Mouse (Mus musculus): ENCODE data around the gene Crat.

Gene Crat

DNA sequence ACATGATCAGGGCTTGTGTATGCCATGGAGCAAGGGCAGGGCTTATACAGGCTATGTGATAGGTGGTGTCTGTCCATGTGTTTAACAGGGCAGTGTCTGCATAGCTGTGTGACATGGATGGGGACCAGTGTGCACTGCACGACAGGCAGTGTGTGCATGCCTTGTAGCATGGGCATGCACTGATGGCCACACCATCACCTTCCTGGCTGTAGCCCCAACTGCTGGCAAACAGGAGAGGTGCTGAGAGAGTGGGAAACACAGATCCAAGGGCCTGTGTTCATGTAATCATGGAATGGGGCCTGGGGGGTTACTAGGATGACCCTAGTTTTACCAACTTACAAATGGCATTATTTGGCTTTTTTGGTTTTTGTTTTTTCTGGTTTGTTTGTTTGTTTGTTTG is 11.7 kb downstream of the Crat start:
- DNase-seq: peak; percentile 46 to 67

DNA sequence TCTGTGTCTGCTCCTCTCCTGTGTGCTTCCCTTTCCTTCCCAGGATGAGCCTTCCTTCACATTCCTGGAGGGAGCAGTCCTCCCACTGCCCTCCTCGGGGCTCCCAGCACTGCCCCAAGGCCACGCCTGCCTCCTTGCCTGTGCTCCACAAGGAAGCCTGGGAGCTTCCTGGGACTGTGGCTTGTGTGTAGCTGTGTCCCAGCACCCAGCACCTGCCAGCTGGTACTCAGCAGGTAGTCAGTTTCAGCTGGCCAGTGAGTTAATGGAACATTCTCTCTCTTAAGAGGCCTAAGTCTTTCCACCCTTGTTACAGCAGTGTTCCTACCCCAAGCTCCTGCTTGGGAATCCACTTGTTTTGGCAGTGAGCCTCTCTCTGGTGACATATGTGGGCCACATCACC is 12.8 kb downstream of the Crat start:
- no peak for DNase-seq

DNA sequence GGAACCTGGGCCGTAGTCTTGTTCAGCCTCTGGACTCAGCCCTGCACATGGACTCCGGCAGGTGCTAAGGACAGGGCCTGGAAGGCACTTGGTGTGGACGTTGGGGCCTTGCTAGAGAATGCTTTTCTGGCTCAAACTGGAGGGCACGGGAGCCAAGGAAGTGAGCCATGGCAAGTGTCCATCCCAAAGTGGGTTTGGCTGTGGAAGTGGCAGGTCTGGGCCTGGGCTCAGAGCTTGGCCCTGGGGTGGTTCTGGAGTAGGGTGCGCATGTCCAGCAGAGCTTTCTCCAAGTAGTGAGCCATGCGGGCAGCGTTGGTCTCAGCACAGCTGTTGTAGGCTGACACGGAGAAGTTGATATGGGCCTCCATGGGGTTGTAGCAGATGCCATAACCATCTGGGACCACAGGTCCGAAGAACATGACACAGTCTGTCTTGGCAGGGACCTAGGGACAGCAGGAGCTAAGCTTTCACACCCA is 13.2 kb downstream of the Crat start:
- DNase-seq: peak; percentile 69 to 73

- DNase-seq: peak in 1 of 2 experiments; percentile 46
Measured at GRCm38 (mm10) chr2:30401581-30401980, 14.0 kb downstream of the Crat start.

DNA sequence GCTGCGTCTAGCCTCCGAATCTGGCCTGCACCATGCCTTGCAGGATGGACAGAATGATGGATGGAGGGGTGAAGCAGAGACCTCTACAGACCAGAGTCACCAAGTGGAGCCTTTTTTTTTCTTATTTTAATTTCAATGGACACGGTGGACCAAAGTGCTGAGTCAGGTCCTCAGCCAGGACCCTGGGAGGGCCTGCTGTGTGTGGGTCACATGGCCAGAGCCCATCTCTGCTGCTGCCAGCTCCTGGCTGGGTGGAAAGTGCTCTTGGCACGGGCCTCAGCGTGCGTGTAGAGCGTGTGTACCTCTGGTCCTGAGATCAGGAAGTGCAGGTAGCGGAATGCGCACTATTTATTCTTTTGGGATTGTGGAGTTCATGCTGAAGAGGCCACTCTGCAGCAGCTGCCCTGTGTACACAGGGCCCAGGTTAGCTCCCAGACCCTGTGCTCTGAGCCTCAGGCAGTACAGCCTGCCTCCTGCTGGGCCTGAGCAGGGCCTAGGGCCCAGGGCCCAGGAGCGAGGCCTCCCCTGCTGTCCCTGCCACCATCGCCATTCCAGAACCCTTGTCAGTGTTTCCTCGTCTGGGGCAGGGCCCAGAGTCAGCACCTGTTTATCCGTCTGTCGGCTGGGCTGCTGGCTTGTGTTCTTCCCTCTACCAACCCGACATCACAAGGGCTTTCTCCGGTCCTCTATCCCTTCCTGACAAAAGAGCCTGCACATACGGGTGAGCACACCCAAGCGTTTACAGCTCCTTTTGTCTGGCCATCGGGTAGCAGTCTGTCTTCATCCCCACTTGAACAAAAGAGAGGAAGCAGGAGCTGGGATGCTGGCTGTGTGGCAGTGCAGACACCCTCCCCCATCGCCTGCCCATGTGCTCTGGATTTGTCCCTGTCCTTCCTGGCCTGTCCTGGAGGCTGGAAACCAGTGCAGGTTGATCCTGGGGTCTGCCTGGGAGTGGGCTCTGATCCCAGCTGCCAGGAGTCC is 16.1 kb downstream of the Crat start:
- peak; percentile 83 for DNase-seq

DNA sequence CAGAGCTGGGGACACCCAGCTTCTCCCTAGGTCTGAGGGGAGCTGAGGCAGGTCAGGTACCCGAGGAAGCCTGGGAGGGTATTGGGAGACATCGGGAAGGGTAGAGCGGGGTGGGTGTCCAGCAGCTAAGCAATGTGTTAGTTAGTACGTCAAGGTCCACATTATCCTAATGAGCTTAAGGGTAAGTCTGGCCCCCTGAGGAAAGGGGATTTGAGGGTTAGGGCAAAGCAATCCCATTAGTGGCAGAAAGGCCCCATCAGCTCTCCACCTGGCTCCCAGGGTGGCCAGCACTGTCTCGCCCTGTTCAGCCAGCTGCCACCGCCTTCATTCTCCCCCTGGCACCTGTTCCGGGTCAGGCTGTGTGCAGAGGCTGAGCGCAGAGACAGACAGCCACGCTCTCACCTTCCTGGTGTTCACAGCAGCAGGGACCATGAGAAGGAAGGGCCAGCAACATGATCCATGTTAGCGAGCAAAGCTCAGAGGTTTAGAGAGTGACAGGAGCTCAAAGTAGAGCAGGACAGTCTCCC is 17.6 kb downstream of the Crat start:
- no peak for DNase-seq

DNA sequence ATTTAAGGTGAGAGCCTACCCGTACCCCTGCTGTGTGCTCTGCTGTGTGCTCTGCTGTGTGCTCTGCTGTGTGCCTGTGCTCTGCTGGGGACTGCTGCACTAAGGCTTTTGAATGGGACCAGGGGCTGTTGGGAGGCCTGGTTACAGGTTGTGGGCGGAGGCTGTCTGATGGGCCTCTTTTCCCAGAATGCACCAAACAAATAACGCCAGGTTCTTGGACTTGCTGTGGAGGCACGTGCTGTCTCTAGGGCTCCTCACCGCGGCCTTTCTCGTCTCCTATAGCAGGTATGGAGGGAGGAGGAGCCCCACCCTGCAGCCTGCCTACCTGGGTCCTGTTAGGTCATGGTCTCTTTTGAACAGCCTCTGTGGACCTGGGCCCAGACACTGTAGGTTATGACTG is 19.4 kb downstream of the Crat start:
- DNase-seq: no peak

- DNase-seq: no peak
Measured at GRCm38 (mm10) chr2:30395757-30396156, 19.9 kb downstream of the Crat start.

DNA sequence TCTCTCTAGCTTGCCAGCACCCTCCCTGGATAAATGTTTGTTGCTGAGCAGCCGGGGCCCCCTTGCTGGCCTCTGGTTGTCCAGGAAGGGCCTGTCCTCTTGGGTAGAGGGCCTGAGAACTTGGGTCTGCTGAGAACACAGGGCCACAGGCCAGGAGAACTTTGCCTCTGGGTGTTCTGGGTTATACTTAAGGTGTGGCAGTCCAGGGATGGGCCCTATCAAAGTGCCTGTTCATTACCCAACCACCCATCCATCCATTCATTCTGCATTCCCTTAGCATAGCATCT is 22.3 kb downstream of the Crat start:
- no peak for DNase-seq

DNA sequence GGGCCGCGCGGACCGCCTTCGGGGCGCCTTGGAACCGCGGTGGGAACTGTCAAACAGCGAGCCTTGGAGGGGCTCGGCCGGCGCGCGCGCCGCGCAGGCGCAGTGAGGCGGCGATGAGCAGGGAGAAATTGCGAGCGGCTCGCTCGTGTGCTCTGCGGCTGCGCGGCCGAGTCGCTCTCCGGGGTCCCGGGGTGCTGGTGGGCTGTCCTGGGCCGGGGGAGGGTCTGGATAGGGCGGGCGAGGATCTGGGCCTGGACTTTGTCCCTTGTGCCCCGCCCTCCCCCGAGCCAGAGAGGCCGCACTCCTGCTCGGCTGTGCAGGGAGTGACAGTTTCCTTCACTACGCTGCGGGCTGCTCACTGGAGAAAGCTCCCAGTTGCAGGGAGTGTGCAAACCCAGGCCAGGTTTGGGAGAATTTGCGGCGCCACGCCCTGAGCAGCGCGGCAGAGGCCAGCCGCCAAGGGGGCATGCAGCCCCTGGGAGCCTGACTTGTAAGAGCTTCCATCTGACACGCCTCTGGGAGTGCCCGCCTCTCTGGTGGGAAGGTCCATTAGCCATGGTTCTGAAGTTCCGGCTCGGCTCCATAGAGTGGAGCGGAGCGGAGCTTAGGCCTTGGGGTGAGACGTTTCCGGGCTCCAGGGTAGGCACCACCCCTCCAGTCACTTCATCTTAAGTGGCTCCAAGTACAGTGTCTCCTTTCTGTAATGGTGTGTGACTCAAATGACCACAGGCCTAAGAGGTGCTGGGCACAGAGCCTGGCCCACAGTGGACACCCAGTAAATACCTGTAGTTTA is 22.8 kb downstream of the Crat start:
- DNase-seq: peak in 1 of 2 experiments; percentile 88

DNA sequence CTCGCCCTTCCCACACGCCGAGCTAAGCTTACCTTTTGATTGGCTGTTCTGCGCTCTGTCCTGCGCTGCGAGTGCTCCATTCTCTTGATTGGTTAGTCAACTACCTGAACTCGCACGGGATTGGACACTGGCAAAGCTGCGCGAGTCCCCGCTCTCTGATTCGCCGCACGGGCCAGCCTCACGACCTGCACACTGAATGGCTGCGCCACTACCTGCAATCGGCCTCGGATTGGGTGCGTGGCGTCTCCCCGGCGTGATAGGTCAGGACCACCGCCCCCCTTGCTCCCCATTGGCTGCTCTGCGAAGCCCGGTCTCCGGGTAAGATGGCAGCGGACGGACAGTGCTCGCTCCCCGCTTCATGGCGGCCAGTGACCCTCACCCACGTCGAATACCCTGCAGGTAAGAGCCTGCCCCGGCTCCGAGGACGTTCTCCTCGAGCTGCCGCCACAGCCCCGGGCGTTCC is 23.5 kb downstream of the Crat start, which contains the start of gene Dolpp1:
TSS of gene Dolpp1 (plus strand) at position 141 of the 463 bp plus-strand sequence.
- DNase-seq: peak; percentile 96 to 97

- no peak for DNase-seq
Measured at GRCm38 (mm10) chr2:30389000-30389399, 26.6 kb downstream of the Crat start.

GRCm38 (mm10) chr2:30386913-30387312 is 28.7 kb downstream of the Crat start:
- no peak for DNase-seq

GRCm38 (mm10) chr2:30385591-30385990 is 30.0 kb downstream of the Crat start:
- DNase-seq: no peak

DNA sequence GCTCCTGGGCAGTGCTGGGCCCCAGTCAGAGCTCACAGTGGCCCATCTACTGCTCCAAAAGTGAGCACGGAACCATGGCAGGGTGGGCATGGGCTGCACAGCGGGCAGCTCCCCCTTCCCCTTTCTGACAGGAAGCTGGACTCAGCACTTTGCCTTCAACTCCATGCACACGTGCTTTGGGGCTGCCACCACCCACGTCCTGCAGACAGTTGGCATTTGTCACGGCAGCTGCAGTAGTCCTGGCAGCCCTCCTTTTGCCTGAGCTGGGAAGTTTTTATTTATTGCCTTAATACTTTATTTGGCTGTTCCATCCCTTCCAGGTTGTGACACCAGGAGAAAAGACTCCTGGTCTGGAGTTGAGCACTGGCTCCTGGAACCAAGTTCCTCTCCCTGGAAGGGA is 30.8 kb downstream of the Crat start:
- DNase-seq: no peak

- DNase-seq: no peak
Measured at GRCm38 (mm10) chr2:30381377-30381725, 34.3 kb downstream of the Crat start.

DNA sequence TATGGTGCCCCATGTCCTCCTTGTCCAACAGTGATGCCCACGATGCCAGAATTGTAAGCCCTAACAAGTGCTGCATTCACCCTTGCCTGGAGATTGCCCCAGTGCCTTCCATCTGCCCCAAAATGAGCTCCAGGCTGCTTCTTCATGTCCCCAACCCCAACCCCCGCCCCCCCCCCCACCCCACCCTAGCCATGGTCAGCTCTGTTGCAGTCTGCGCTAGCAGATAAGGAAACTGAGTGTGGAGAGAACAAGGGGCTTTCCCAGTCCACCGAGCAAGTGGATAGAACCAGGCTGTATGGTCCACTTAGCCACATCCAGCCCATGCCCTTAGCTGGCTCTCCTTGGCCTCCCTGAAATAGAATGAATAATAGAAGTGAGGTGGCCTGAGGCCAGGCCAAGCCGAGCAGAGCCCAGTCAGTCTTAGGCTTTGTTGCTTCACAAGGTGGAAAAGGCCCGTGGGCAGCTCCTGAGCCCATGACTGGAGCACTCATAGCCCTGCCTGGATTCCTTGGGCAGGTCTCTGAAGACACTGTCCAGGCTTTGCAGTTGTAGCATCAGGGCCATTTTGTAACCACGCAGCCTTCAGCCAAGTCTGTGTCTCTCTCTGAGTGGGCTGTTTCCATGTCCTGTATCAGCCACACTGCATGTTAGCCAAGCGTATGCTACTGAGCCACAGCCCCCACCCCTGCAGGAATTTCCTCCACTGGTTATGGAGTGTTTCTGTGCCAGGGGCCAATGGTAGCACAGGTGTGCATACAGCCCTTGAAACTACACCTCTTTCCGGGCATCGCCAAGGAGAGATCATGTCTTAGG is 34.8 kb downstream of the Crat start:
- DNase-seq: no peak

GRCm38 (mm10) chr2:30379307-30379706 is 36.3 kb downstream of the Crat start:
- no peak for DNase-seq

DNA sequence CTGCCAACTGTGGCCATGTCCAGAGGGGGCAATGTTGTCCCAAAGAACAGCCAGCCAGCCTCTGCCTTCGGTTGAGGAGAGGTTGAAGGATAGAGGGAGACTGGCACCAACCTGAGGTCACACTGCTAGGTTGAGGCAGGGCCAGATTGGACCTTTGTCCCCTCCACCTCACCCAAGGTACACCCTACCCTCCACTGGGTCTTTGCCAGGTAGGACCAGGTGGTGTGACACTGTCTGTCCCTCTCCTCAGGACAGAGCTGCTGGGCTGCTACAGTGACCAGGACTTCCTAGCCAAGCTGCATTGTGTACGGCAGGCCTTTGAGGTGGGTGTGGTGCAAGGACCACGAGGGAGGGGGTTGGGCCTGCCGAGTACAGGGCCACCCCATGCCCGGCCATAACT is 37.9 kb downstream of the Crat start:
- no peak for DNase-seq

DNA sequence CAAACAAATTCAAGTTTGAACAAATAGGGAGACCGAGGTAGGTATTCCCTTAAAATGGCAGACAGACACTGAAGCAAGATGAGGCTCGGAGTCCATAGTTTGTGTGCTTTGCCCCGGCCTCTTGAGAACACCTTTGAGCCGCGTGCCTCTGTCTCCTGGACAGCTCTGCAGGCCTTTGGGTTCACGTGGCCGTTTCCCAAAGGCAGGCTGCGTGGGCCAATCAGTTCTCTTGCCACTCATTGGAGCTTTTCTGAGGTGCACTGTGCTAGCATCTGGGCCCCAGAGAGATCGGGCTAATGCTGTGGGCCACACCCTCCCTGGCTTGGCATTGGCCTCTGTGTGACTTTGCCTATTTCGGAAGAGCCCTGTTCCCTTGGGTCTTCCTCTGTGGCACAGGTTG is 39.7 kb downstream of the Crat start:
- no peak for DNase-seq

DNA sequence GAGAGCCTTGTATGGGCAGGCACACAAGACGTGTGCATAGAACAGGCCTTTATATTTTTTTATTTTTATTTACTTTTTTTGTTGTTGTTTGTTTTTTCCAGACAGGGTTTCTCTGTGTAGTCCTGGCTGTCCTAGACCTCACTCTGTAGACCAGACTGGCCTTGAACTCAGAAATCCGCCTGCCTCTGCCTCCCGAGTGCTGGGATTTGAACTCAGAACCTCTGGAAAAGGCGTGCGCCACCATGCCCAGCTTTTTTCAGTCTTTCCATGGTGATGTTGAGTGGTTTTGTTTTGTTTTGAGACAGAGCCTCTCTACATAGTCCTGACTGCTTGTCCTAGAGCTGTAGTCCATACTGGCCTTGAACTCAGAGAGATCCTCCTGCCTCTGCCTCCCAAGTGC is 42.9 kb downstream of the Crat start:
- DNase-seq: peak in 1 of 2 experiments; percentile 67

DNA sequence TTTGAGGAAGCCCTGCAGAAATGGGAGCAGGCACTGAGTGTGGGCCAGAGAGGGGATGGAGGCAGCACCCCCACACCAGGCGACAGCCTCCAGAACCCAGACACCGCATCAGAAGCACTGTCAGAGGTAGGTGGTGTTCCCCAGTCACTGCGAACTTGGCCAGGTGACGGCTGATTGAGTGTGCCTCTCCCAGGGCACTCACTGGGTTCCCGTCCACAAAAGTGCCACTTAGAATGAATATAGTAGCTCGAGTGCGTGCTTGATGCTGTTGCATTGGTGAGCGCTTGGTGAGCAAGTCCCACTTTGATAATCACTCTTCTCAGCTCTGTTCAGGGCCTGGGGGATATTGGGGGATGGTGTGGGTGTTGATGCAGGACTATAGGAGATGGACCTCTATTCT is 44.1 kb downstream of the Crat start:
- no peak for DNase-seq

- peak in 1 of 2 experiments; percentile 58 for DNase-seq
Measured at GRCm38 (mm10) chr2:30366203-30366602, 49.4 kb downstream of the Crat start.
